Mouse (Mus musculus): ENCODE data around the gene Samd7. TPM values are rescaled to one million over a fixed set of nuclear protein-coding genes. Genes with fewer than 3 reads are reported as not detected.

Samd7 gene
- polyA plus RNA-seq, 1 experiment from 2014 or later = not detected

DNA sequence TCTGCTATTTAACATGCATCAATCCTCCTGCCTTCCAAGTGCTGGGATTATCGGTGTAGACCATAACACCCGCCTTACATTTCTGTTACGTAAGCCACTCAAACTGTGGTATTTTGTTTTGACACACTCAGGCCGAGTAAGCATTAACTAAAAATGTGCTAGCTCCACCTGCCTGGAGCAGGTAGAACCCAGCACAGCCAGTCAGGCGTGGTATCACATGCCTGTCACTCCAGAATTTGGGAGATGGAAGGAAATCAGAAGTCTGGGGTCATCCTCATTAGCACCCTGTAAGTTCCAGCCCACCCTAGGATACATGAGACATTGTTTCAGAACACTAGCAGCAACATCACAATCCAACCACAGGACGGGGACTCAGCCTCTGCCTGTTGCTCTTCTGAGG, 35.9 kb upstream of the Samd7 start:
- no peaks in the 10 kb centered on the region for H3K36me3 ChIP-seq (ENCODE audit: control insufficient read depth, insufficient read depth, low read length)
- 74% methylated on average over 6 of the region's 6 CpGs for WGBS
- H3K4me1 ChIP-seq (replicated peaks; ENCODE audit: control insufficient read depth, insufficient read depth) = no peaks in the 10 kb centered on the region
- H3K27me3 ChIP-seq (ENCODE audit: control insufficient read depth, insufficient read depth, low read length) = no peaks in the 10 kb centered on the region
- no peak overlapping the region for H3K4me3 ChIP-seq (ENCODE audit: low read depth, low read length)
- no peak overlapping the region for H3K9ac ChIP-seq (ENCODE audit: low read length)
- TF ChIP-seq CTCF (IDR thresholded peaks at IDR 0.05; ENCODE audit: low read depth) (no peak), EP300 (optimal IDR thresholded peaks at IDR 0.05) (no peak)
- DNase-seq (ENCODE audit: low spot score) (no peak), ATAC-seq (ENCODE audit: low FRiP score, low TSS enrichment) (no peak)
- no peak overlapping the region for H3K4me2 ChIP-seq (replicated peaks; ENCODE audit: low read depth)
- H3K27ac ChIP-seq (replicated peaks) = no peak overlapping the region
- H3K9me3 ChIP-seq (ENCODE audit: control insufficient read depth, low read length) = no peaks in the 10 kb centered on the region

- Histone ChIP-seq H3K36me3 (ENCODE audit: control insufficient read depth, insufficient read depth, low read length) (no peaks in the 10 kb centered on the region), H3K4me2 (replicated peaks; ENCODE audit: low read depth) (no peak overlapping the region), H3K27ac (replicated peaks) (no peak overlapping the region), H3K9ac (ENCODE audit: low read length) (no peak overlapping the region), H3K27me3 (ENCODE audit: control insufficient read depth, insufficient read depth, low read length) (no peaks in the 10 kb centered on the region), H3K4me1 (replicated peaks; ENCODE audit: control insufficient read depth, insufficient read depth) (no peaks in the 10 kb centered on the region), H3K4me3 (ENCODE audit: low read depth, low read length) (no peak overlapping the region), H3K9me3 (ENCODE audit: control insufficient read depth, low read length) (no peaks in the 10 kb centered on the region)
- peak; percentile 54 for TF ChIP-seq CTCF (IDR thresholded peaks at IDR 0.05; ENCODE audit: low read depth)
- TF ChIP-seq EP300 (optimal IDR thresholded peaks at IDR 0.05) = no peak
- no peak for ATAC-seq (ENCODE audit: low FRiP score, low TSS enrichment)
- 57% methylated on average over 1 of the region's 1 CpGs for WGBS
- no peak for DNase-seq (ENCODE audit: low spot score)
Measured at GRCm38 (mm10) chr3:30713334-30713733, 32.8 kb upstream of the Samd7 start.

DNA sequence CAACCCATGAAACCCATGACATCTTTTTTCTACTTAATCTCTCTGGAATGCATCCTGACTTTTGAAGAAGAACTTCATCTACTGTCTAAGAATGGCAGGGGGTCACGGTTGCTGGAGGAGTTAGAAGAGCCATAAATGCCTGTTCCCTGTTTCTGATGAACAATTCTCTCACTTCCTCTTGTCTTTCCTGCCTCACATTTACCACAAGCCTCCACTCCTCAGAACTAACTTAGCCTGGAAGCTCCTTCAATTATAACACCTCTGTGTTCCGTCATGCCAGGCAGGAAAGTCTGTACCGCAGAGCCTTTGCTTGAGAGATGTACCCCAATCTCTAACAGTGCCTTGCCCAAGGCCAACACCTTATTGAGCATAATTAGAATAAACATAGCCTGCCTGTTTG, 27.4 kb upstream of the Samd7 start:
- WGBS = 86% methylated on average over 3 of the region's 3 CpGs
- H3K4me2 ChIP-seq (replicated peaks; ENCODE audit: low read depth) = no peak overlapping the region
- no peaks in the 10 kb centered on the region for H3K9me3 ChIP-seq (ENCODE audit: control insufficient read depth, low read length)
- DNase-seq (ENCODE audit: low spot score) = no peak
- TF ChIP-seq CTCF (IDR thresholded peaks at IDR 0.05; ENCODE audit: low read depth) (no peak), EP300 (optimal IDR thresholded peaks at IDR 0.05) (no peak)
- no peak overlapping the region for H3K9ac ChIP-seq (ENCODE audit: low read length)
- H3K4me3 ChIP-seq (ENCODE audit: low read depth, low read length) = no peak overlapping the region
- no peaks in the 10 kb centered on the region for H3K36me3 ChIP-seq (ENCODE audit: control insufficient read depth, insufficient read depth, low read length)
- H3K27me3 ChIP-seq (ENCODE audit: control insufficient read depth, insufficient read depth, low read length) = no peaks in the 10 kb centered on the region
- no peaks in the 10 kb centered on the region for H3K4me1 ChIP-seq (replicated peaks; ENCODE audit: control insufficient read depth, insufficient read depth)
- no peak overlapping the region for H3K27ac ChIP-seq (replicated peaks)
- ATAC-seq (ENCODE audit: low FRiP score, low TSS enrichment) = no peak

DNA sequence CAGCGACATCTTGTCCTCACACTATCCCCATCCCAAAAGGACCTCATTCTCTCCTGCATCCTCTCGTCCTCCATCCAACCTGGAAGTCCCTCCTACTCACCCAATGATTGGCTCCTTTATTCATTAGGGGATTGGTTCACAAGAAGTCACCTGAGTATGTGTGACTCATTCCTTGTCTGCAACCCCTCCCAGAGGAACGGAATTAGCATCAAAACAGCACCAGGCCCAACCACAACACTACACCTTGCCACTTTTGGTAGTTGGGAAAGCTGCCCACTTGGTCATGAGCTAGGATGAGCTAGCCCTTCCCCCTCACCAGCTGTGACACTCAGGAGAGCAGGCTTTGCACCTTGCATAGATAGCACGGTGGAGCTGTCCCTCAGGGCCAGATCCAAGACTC, 24.1 kb upstream of the Samd7 start:
- TF ChIP-seq CTCF (IDR thresholded peaks at IDR 0.05; ENCODE audit: low read depth) (no peak), EP300 (optimal IDR thresholded peaks at IDR 0.05) (no peak)
- no peaks in the 10 kb centered on the region for H3K9me3 ChIP-seq (ENCODE audit: control insufficient read depth, low read length)
- no peak overlapping the region for H3K4me2 ChIP-seq (replicated peaks; ENCODE audit: low read depth)
- ATAC-seq (ENCODE audit: low FRiP score, low TSS enrichment) (no peak), DNase-seq (ENCODE audit: low spot score) (no peak)
- H3K4me3 ChIP-seq (ENCODE audit: low read depth, low read length) = no peak overlapping the region
- WGBS = 87% methylated on average over 4 of the region's 4 CpGs
- H3K27me3 ChIP-seq (ENCODE audit: control insufficient read depth, insufficient read depth, low read length) = no peaks in the 10 kb centered on the region
- no peak overlapping the region for H3K27ac ChIP-seq (replicated peaks)
- H3K36me3 ChIP-seq (ENCODE audit: control insufficient read depth, insufficient read depth, low read length) = no peaks in the 10 kb centered on the region
- no peak overlapping the region for H3K9ac ChIP-seq (ENCODE audit: low read length)
- no peaks in the 10 kb centered on the region for H3K4me1 ChIP-seq (replicated peaks; ENCODE audit: control insufficient read depth, insufficient read depth)

GRCm38 (mm10) chr3:30722461-30722860, 23.6 kb upstream of the Samd7 start:
- Histone ChIP-seq H3K27ac (replicated peaks) (no peak overlapping the region), H3K4me3 (ENCODE audit: low read depth, low read length) (no peak overlapping the region), H3K4me2 (replicated peaks; ENCODE audit: low read depth) (no peak overlapping the region), H3K9ac (ENCODE audit: low read length) (no peak overlapping the region), H3K27me3 (ENCODE audit: control insufficient read depth, insufficient read depth, low read length) (no peaks in the 10 kb centered on the region), H3K36me3 (ENCODE audit: control insufficient read depth, insufficient read depth, low read length) (no peaks in the 10 kb centered on the region), H3K9me3 (ENCODE audit: control insufficient read depth, low read length) (no peaks in the 10 kb centered on the region), H3K4me1 (replicated peaks; ENCODE audit: control insufficient read depth, insufficient read depth) (no peaks in the 10 kb centered on the region)
- DNase-seq (ENCODE audit: low spot score) = no peak
- no peak for ATAC-seq (ENCODE audit: low FRiP score, low TSS enrichment)
- TF ChIP-seq CTCF (IDR thresholded peaks at IDR 0.05; ENCODE audit: low read depth) (0 out of 2 replicates have a peak, but pooled peaks have one; percentile 29), EP300 (optimal IDR thresholded peaks at IDR 0.05) (no peak)
- WGBS = 80% methylated on average over 2 of the region's 2 CpGs

DNA sequence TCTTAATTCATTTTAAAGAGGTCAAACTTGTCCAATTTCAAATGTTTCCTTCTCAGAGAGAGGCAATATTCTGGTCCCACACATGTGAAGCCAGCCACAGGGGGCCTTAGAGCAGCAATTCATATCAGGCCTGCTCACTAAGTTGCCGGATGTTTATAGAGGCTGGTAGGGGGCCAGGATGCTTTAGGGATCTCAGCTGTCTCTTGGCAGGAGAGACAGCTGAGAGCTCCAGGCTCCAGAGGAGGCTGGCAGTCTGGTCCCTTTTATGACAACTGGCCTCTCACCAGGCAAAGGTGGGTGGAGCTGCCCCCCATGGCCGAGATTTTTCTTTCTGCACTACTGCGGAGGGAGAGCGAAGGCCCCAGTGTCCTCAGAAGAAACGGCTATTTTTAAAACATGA, 22.9 kb upstream of the Samd7 start:
- Histone ChIP-seq H3K27me3 (ENCODE audit: control insufficient read depth, insufficient read depth, low read length) (no peaks in the 10 kb centered on the region), H3K27ac (replicated peaks) (no peak overlapping the region), H3K9me3 (ENCODE audit: control insufficient read depth, low read length) (no peaks in the 10 kb centered on the region), H3K4me2 (replicated peaks; ENCODE audit: low read depth) (no peak overlapping the region), H3K4me1 (replicated peaks; ENCODE audit: control insufficient read depth, insufficient read depth) (no peaks in the 10 kb centered on the region), H3K36me3 (ENCODE audit: control insufficient read depth, insufficient read depth, low read length) (no peaks in the 10 kb centered on the region), H3K4me3 (ENCODE audit: low read depth, low read length) (no peak overlapping the region), H3K9ac (ENCODE audit: low read length) (no peak overlapping the region)
- no peak for DNase-seq (ENCODE audit: low spot score)
- TF ChIP-seq EP300 (optimal IDR thresholded peaks at IDR 0.05) = no peak
- TF ChIP-seq CTCF (IDR thresholded peaks at IDR 0.05; ENCODE audit: low read depth) = no peak
- 36% methylated on average over 5 of the region's 5 CpGs for WGBS
- ATAC-seq (ENCODE audit: low FRiP score, low TSS enrichment) = no peak

Data from stomach, postnatal 0 days (tissue).